Mouse (Mus musculus) neural tube, embryonic 12.5 days (tissue): Measurements from ENCODE around the gene Strip1. TPM values are rescaled to one million over a fixed set of nuclear protein-coding genes. Genes with fewer than 3 reads are reported as not detected.

Experiments used
- polyA plus RNA-seq: library from polyadenylated mRNA; unstranded; fragments of >200 nt; fragmentation: Nextera tagmentation; extraction: Ambion mirVana; gene quantifications from 2 replicates; pipeline ENCODE4 v1.2.1, GENCODE M21; 2016

The Strip1 gene
- polyA plus RNA-seq, 1 experiment from 2014 or later, result 129 TPM

Other genes starting within 250 kb of the Strip1 start
- gene Kcnc4, start 172.1 kb downstream of the Strip1 start, polyA plus RNA-seq, result 0.45 and 0.71 TPM in 2 replicates
- gene Slc6a17, start 113.7 kb downstream of the Strip1 start, polyA plus RNA-seq, result 3.3 and 5.2 TPM in 2 replicates
- gene Ubl4b, start 76.6 kb downstream of the Strip1 start, polyA plus RNA-seq, result not detected in 2 replicates
- gene Alx3, start 36.7 kb downstream of the Strip1 start, polyA plus RNA-seq, result 0.33 and 0.65 TPM in 2 replicates
- gene Gm10961, start 372 bp downstream of the Strip1 start, polyA plus RNA-seq, result not detected in 2 replicates
- gene Ahcyl1, start 64.9 kb upstream of the Strip1 start, polyA plus RNA-seq, result 123 and 137 TPM in 2 replicates
- gene Csf1, start 128.8 kb upstream of the Strip1 start, polyA plus RNA-seq, result 7.2 and 8.1 TPM in 2 replicates
- gene Eps8l3, start 245.5 kb upstream of the Strip1 start, polyA plus RNA-seq, result not detected in 2 replicates